Mouse (Mus musculus) skeletal muscle tissue, adult 2 months (tissue): ENCODE data around the gene 0610030E20Rik.

ENCODE experiments used
- DNase-seq: peaks from one replicate; pipeline ENCODE4 v3.0.0-alpha.2; 2012; ENCODE audit warnings: low read depth, low spot score

The 0610030E20Rik gene

GRCm38 (mm10) chr6:72348411-72348810, 1.3 kb downstream of the 0610030E20Rik start:
- no peak for DNase-seq

GRCm38 (mm10) chr6:72350214-72350613, 3.1 kb downstream of the 0610030E20Rik start:
- no peak for DNase-seq

- no peak for DNase-seq
These were observed 5.7 kb downstream of the 0610030E20Rik start for GRCm38 (mm10) chr6:72352636-72353405.

GRCm38 (mm10) chr6:72354025-72354424, 6.9 kb downstream of the 0610030E20Rik start:
- DNase-seq, result no peak

GRCm38 (mm10) chr6:72355066-72355911, 8.2 kb downstream of the 0610030E20Rik start, which contains the start of gene Tmem150a:
Gene Tmem150a, plus strand, starts transcription at chr6:72355447.
- DNase-seq, result peak; percentile 94

- no peak for DNase-seq
These were observed 8.9 kb downstream of the 0610030E20Rik start for GRCm38 (mm10) chr6:72356001-72356532.

GRCm38 (mm10) chr6:72357164-72358079, 10.3 kb downstream of the 0610030E20Rik start:
- no peak for DNase-seq

- DNase-seq, result no peak
These were observed 11.1 kb downstream of the 0610030E20Rik start for GRCm38 (mm10) chr6:72358086-72358764.

- no peak for DNase-seq
These were observed 12.2 kb downstream of the 0610030E20Rik start for GRCm38 (mm10) chr6:72359343-72359742.

- no peak for DNase-seq
These were observed 12.9 kb downstream of the 0610030E20Rik start for GRCm38 (mm10) chr6:72359891-72360598.

- DNase-seq, result no peak
These were observed 13.4 kb downstream of the 0610030E20Rik start for GRCm38 (mm10) chr6:72360599-72360935.

GRCm38 (mm10) chr6:72361121-72361551, 14.0 kb downstream of the 0610030E20Rik start:
- no peak for DNase-seq

GRCm38 (mm10) chr6:72362132-72363028, 15.3 kb downstream of the 0610030E20Rik start:
- DNase-seq, result peak; percentile 97

- DNase-seq, result no peak
These were observed 16.9 kb downstream of the 0610030E20Rik start for GRCm38 (mm10) chr6:72364009-72364408.

- DNase-seq, result no peak
These were observed 17.9 kb downstream of the 0610030E20Rik start for GRCm38 (mm10) chr6:72364985-72365384.

GRCm38 (mm10) chr6:72366304-72366703, 19.2 kb downstream of the 0610030E20Rik start:
- no peak for DNase-seq

- no peak for DNase-seq
These were observed 19.8 kb downstream of the 0610030E20Rik start, which contains the start of gene Rnf181 for GRCm38 (mm10) chr6:72366844-72367443. Gene Rnf181, minus strand, starts transcription at chr6:72366956.

GRCm38 (mm10) chr6:72367460-72367974, 20.4 kb downstream of the 0610030E20Rik start:
- no peak for DNase-seq
